ENCODE assay signal across 17 mouse cellular contexts in the genomic region with DNA sequence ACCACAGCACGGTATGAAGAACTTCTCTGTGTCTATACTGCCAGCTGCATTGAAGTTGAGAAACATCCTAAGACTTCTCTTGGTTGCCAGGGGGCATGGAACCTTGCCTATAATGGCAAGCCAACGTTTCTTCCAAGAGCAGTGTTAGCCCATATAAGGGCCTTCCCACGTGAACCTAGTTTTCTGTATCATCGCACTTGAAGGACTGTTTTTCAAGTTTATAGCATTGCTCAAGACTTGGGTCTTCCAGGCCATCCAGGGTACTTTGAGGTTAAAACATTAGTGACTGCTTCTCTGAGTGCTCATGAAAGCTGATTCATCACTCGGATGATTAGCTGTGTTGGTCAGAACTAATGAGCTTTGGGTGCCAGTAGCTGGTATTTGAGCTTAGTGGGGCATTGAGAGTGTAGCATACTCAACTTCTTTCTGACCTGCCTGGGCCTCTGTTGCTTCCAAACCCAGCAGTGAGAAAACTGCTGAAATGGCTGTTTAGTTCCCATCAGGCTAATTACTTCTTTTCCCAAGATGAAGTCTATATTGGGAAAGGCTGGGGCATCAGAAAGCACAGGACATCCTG.
"Had no signal": no experiment of that assay in that cellular context is flagged by ENCODE, and none has a peak within 500 bp of the region (broad histone marks: within the 10 kb centered on the region; RNA-seq: fewer than 3 reads in every experiment).

No protein-coding gene starts in this region.

- H3K9me3 ChIP-seq: liver, embryonic 13.5 days; lung, embryonic 15.5 days had no signal

- H3K27me3 ChIP-seq: limb, embryonic 12.5 days; liver, embryonic 13.5 days; lung, embryonic 15.5 days; megakaryocyte, embryonic 14.5 days had no signal

- H3K36me3 ChIP-seq: limb, embryonic 12.5 days; liver, embryonic 13.5 days; lung, embryonic 15.5 days had no signal

- ATAC-seq: liver, postnatal 0 days; midbrain, embryonic 16.5 days had no signal

- H3K4me2 ChIP-seq: limb, embryonic 12.5 days; liver, embryonic 13.5 days; lung, embryonic 15.5 days; midbrain, embryonic 11.5 days had no signal

- DNase-seq: kidney, adult 11 months; kidney, postnatal 10 days; kidney, postnatal 4 days; liver; liver, embryonic 13.5 days; liver, postnatal 0 days; lung, postnatal 14 days; right cerebral cortex, postnatal 4 days; spleen, adult 18-20 months; thymus, adult 18-20 months; thymus, postnatal 14 days had no signal

- H3K9ac ChIP-seq: limb, embryonic 12.5 days; liver, embryonic 13.5 days; liver, postnatal 0 days; lung, embryonic 15.5 days had no signal

- H3K4me1 ChIP-seq: limb, embryonic 12.5 days; liver, embryonic 13.5 days; megakaryocyte, embryonic 14.5 days had no signal

- H3K27ac ChIP-seq: limb, embryonic 12.5 days; liver, embryonic 13.5 days; lung, embryonic 15.5 days; macrophage had no signal

- H3K4me3 ChIP-seq: limb, embryonic 12.5 days; liver, embryonic 13.5 days; lung, embryonic 15.5 days; megakaryocyte, embryonic 14.5 days had no signal
